Mouse (Mus musculus) hindbrain, embryonic 13.5 days (tissue): ENCODE results near the gene Ptrhd1. TPM values are rescaled to one million over a fixed set of nuclear protein-coding genes. Genes with fewer than 3 reads are reported as not detected.
A peak's percentile ranks its signal among the peaks of the same experiment; 100 is the strongest.
"Not testable (repeated sequence)": the region's sequence is repeated elsewhere in the genome, so short reads cannot be mapped to it uniquely, and the experiment has no call there.

Experiments
- ATAC-seq: fragments of 200-750 bp; cut with Nextera tagmentation; 2 replicates; pipeline ENCODE4 v1.8.0; 2017; ENCODE audit warnings: moderate TSS enrichment; ENCODE audit not compliant: low FRiP score
- H3K27ac ChIP-seq: fragments of 300-500 bp; sonication (generic); 2 replicates; pipeline ENCODE4 v1.5.1; 2015; ENCODE audit warnings: inconsistent platforms, mild to moderate bottlenecking, moderate library complexity
- H3K27me3 ChIP-seq: fragments of 300-500 bp; sonication (generic); 2 replicates; pipeline ENCODE4 v1.6.1; 2015; ENCODE audit warnings: mild to moderate bottlenecking, inconsistent platforms
- H3K36me3 ChIP-seq: fragments of 300-500 bp; sonication (generic); 2 replicates; pipeline ENCODE4 v1.6.1; 2015; ENCODE audit warnings: mild to moderate bottlenecking, inconsistent platforms
- H3K4me1 ChIP-seq: fragments of 300-500 bp; sonication (generic); replicated peaks from 2 replicates; pipeline ENCODE4 v1.6.1; 2015; ENCODE audit warnings: inconsistent platforms
- H3K4me2 ChIP-seq: fragments of 300-500 bp; sonication (generic); 2 replicates; pipeline ENCODE4 v1.6.1; 2015; ENCODE audit warnings: inconsistent platforms, mild to moderate bottlenecking, moderate library complexity
- H3K4me3 ChIP-seq: fragments of 300-500 bp; sonication (generic); 2 replicates; pipeline ENCODE4 v1.5.1; 2015; ENCODE audit warnings: mild to moderate bottlenecking, inconsistent platforms
- H3K9ac ChIP-seq: fragments of 300-500 bp; sonication (generic); 2 replicates; pipeline ENCODE4 v1.6.1; 2015; ENCODE audit warnings: mild to moderate bottlenecking, inconsistent platforms
- H3K9me3 ChIP-seq: fragments of 300-500 bp; sonication (generic); 2 replicates; pipeline ENCODE4 v1.6.1; 2016; ENCODE audit warnings: inconsistent platforms
- WGBS: fragments of 180-500 bp; shearing (Covaris S2); methylation state at CpG from one replicate; pipeline ENCODE4 v1.1.7; 2015; 5-methylcytosine and 5-hydroxymethylcytosine counted together
- polyA plus RNA-seq: library from polyadenylated mRNA; unstranded; fragments of >200 nt; fragmentation: Nextera tagmentation; extraction: Ambion mirVana; gene quantifications from 2 replicates; pipeline ENCODE4 v1.2.1, GENCODE M21; 2015

Ptrhd1 gene
- polyA plus RNA-seq, 1 experiment from 2014 or later, result 6.5 TPM

DNA sequence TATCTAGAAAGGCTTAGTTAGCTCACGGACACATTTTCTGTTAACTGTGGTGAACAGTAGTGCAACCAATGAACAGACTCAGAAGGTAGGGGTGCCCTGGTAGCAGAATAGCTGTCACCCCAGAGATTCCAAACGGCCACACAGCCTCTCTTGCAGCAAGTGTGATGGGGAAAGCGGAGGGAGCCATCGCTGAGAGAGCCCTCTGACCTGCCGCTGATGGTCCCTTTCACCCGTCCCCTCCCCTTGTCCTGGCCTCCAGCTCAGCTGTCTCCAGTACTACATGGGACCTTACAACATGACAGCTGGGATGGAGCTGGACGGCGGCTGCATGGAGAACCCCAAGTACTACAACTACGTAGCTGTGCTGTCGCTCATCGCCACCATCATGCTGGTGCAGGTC lies 27.7 kb upstream of the Ptrhd1 start:
- no peak for ATAC-seq
- peaks cover 58% of the 10 kb centered on the region for H3K36me3 ChIP-seq
- H3K4me3 ChIP-seq, result no peak overlapping the region
- no peak overlapping the region for H3K9ac ChIP-seq
- no peaks in the 10 kb centered on the region for H3K27me3 ChIP-seq
- H3K27ac ChIP-seq, result no peak overlapping the region
- no peak overlapping the region for H3K4me2 ChIP-seq
- peaks cover 1% of the 10 kb centered on the region; the same call in 1 of the 2 replicates for H3K4me1 ChIP-seq
- WGBS, result 94% methylated on average over 11 of the region's 11 CpGs
- no peaks in the 10 kb centered on the region for H3K9me3 ChIP-seq

DNA sequence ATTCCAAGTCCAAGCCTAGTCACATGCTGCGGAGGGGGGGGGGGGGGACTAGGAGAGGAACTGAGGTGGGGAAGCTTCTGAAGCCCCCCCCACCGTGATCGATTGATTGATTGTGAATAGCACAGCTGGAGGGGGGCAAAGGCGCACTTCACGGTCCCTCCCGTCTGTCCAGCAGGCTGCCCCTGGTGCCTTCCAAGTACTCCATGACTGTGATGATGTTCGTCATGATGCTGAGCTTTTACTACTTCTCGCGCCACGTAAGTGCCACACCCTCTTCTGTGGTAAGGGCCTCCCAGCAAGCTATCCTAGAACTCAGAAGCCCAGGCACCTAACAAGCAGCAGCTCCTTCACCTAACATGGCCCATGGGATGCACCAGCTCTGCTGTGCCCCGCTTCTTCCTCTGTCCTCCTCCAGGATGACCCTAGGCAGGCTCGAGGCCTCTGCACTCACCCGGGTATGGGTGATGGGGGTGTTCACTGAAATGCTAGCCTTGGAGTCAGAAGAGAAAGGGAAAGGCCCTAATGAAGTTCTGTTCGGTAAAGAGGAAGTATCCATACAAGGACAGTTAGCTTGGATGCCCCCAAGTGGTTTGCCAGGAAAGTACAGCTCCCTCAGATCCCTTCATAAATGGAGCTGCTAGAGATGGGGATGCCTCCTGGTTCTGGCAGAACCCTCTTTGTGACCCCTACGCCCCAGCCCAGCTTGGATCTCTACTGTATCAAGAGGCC lies 25.3 kb upstream of the Ptrhd1 start:
- ATAC-seq, result no peak
- WGBS, result 76% methylated on average over 15 of the region's 15 CpGs

DNA sequence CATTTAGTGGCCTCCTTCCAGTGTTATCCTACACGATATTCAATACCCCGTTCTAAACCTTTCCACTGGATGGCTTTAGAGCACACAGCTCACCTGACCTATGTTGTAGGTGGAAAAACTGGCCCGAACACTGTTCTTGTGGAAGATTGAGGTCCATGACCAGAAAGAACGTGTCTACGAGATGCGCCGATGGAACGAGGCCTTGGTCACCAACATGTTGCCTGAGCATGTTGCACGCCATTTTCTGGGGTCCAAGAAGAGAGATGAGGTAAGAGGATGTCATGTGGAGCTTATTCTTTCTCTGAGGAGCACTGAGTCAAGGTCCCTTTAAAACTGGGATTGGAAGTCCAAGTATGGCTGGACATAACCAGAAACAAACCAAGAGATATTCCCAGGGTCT lies 24.6 kb upstream of the Ptrhd1 start:
- no peaks in the 10 kb centered on the region for H3K27me3 ChIP-seq
- H3K4me3 ChIP-seq, result no peak overlapping the region
- WGBS, result 96% methylated on average over 9 of the region's 9 CpGs

More for the DNA sequence above, 25.3 kb upstream of the Ptrhd1 start:
- no peak overlapping the region for H3K4me2 ChIP-seq
- no peak overlapping the region for H3K9ac ChIP-seq
- H3K36me3 ChIP-seq, result peaks cover 70% of the 10 kb centered on the region
- no peak overlapping the region for H3K27ac ChIP-seq
- no peaks in the 10 kb centered on the region for H3K9me3 ChIP-seq
- H3K4me3 ChIP-seq, result no peak overlapping the region
- no peaks in the 10 kb centered on the region for H3K4me1 ChIP-seq
- no peaks in the 10 kb centered on the region for H3K27me3 ChIP-seq

DNA sequence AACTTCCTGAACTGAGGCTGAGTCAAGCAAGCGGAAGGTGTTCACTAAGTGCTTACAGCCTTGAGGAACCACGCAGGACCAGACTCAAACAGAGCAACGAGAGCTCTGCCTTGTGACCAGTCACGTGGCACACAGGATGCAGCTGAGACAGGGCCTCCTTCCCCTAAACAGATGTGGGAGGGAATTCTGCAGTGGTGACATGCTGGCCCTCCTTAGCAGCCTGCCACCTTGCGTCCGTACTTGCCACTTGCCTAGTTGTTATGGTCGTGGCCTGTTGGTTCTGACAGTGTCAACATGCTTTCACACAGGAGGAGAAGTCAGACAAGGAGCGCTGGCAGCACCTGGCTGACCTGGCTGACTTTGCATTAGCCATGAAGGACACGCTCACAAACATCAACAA lies 22.7 kb upstream of the Ptrhd1 start:
- no peaks in the 10 kb centered on the region for H3K27me3 ChIP-seq
- no peak for ATAC-seq
- H3K4me3 ChIP-seq, result no peak overlapping the region
- 90% methylated on average over 9 of the region's 9 CpGs for WGBS
- no peak overlapping the region for H3K9ac ChIP-seq
- no peak overlapping the region for H3K27ac ChIP-seq
- no peaks in the 10 kb centered on the region for H3K4me1 ChIP-seq
- no peaks in the 10 kb centered on the region for H3K9me3 ChIP-seq
- peaks cover 79% of the 10 kb centered on the region for H3K36me3 ChIP-seq
- H3K4me2 ChIP-seq, result no peak overlapping the region

More for the DNA sequence above, 24.6 kb upstream of the Ptrhd1 start:
- ATAC-seq, result no peak
- H3K4me2 ChIP-seq, result no peak overlapping the region
- no peaks in the 10 kb centered on the region for H3K4me1 ChIP-seq
- peaks cover 76% of the 10 kb centered on the region for H3K36me3 ChIP-seq
- no peaks in the 10 kb centered on the region for H3K9me3 ChIP-seq
- no peak overlapping the region for H3K9ac ChIP-seq
- H3K27ac ChIP-seq, result no peak overlapping the region

DNA sequence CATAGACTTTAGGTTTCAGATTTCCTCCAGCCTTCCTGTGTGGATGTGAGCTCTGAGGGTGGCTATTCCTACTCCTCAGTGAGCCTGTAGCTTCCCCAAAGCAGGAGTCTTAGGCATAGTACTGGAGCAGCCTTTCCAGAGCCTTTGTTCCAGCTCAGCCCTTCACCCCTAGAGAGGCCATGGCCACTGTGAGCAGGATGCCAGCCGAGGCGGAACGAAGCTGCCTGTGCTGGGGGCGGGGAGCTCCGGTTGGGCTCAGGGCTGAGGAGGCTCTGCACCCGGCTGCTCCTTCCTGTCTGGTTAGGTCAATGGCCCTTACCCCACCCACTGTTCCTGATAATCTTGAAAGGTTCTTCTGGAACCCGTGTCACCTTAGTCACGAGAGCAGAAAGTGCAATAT lies 20.9 kb upstream of the Ptrhd1 start:
- Histone ChIP-seq H3K9ac (no peak overlapping the region), H3K36me3 (peaks cover 82% of the 10 kb centered on the region), H3K27me3 (no peaks in the 10 kb centered on the region), H3K9me3 (no peaks in the 10 kb centered on the region), H3K27ac (no peak overlapping the region), H3K4me2 (no peak overlapping the region), H3K4me1 (no peaks in the 10 kb centered on the region), H3K4me3 (no peak overlapping the region)
- 64% methylated on average over 8 of the region's 8 CpGs for WGBS
- no peak for ATAC-seq

DNA sequence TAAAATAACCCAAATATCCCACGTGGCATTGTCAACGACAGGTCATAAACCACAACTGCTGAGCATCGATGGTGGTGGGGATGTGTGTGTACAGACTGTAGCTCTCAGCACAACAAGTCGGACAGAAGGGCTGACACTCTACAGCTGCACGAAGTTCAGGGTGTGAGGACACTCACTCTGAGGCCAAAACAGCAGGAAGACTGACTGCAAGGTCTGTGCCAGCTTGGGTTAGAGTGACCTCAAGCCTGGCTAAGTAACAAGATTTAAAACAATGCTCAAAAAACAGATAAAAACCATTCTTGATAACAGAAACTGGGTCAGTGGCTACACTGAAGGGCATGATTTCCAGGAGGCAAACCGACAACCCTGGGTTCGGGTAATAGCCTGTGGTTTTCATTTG lies 3.7 kb upstream of the Ptrhd1 start:
- Histone ChIP-seq H3K27ac (no peak overlapping the region), H3K36me3 (peaks cover 42% of the 10 kb centered on the region), H3K9ac (no peak overlapping the region), H3K4me1 (peaks cover 20% of the 10 kb centered on the region), H3K27me3 (no peaks in the 10 kb centered on the region), H3K4me3 (no peak overlapping the region), H3K9me3 (no peaks in the 10 kb centered on the region), H3K4me2 (no peak overlapping the region)
- no peak for ATAC-seq
- WGBS, result 98% methylated on average over 7 of the region's 7 CpGs

DNA sequence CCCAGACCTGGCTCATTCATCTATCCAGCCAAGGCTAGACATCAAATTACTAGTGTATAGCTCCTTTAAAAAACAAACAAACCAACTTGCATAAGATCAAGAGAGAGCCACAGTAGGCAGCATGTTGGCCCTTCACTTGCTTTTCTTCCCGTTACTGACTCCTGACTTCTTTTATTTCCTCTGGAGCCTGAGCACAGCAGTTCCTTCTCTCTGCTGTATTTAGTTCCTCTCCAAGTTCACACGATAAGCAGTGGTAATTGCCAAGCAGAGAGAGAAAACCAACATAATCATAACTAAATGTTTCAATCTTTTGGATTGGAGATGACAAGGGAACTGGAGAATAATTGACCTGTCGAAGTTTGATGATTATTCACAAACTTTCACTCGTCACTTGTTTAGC lies 1.1 kb upstream of the Ptrhd1 start:
- Histone ChIP-seq H3K4me2 (peak overlapping the region; percentile 75), H3K9ac (peak overlapping the region; percentile 8; the same call in 1 of the 2 replicates), H3K36me3 (peaks cover 23% of the 10 kb centered on the region), H3K4me1 (peaks cover 20% of the 10 kb centered on the region), H3K4me3 (peak overlapping the region; percentile 65; the same call in 1 of the 2 replicates), H3K27ac (no peak overlapping the region), H3K27me3 (no peaks in the 10 kb centered on the region), H3K9me3 (no peaks in the 10 kb centered on the region)
- WGBS, result 65% methylated on average over 4 of the region's 4 CpGs
- no peak for ATAC-seq

DNA sequence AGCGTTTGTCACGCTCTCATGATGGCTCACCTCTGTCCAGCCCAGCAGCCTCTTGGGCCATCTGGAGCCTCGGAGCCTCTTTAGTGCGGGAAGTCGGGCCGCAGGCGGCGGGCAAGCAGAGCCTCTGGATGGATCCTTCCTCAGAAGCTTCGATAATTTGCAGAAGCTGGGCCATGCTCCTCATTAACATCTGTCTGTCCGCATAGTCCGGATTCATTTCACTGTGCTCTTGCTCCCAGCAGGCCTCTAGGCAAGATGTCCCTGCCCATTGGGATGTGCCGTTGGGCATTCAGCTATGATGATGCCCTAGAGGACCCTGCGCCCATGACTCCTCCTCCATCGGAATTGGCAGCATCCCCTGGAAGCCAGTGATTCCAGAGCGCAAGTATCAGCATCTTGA lies 3.7 kb downstream of the Ptrhd1 start:
- H3K9ac ChIP-seq, result no peak overlapping the region
- WGBS, result 96% methylated on average over 15 of the region's 15 CpGs

DNA sequence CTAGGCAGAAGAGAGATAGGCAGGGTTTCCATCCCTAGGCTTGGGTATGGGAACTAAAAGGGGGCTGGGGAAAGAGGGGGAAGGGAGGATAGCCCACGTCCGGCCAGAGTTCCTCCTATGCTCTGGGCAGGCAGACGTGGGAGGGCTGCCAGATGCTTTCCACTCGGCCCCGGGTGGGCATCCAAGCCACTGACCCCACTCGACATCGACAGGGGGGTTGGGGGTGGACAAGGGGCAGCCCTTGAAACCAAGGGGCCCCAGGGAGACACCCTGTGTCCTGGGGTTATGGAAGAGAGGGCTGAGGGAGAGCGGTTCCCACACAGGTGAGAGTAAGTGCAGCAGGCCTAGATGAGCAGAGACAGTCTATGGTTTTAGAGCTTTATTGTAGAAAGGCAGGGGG lies 6.5 kb downstream of the Ptrhd1 start:
- H3K27ac ChIP-seq, H3K27me3 ChIP-seq, H3K9ac ChIP-seq, H3K4me3 ChIP-seq, ATAC-seq, H3K4me1 ChIP-seq, H3K4me2 ChIP-seq, H3K9me3 ChIP-seq: not testable (repeated sequence)
- 69% methylated on average over 8 of the region's 8 CpGs for WGBS
- H3K36me3 ChIP-seq, result peaks cover 12% of the 10 kb centered on the region

More for the DNA sequence above, 3.7 kb downstream of the Ptrhd1 start:
- Histone ChIP-seq H3K27ac (no peak overlapping the region), H3K27me3 (no peaks in the 10 kb centered on the region), H3K4me1 (peaks cover 16% of the 10 kb centered on the region), H3K36me3 (peaks cover 12% of the 10 kb centered on the region), H3K4me3 (no peak overlapping the region), H3K9me3 (no peaks in the 10 kb centered on the region), H3K4me2 (no peak overlapping the region)
- no peak for ATAC-seq

DNA sequence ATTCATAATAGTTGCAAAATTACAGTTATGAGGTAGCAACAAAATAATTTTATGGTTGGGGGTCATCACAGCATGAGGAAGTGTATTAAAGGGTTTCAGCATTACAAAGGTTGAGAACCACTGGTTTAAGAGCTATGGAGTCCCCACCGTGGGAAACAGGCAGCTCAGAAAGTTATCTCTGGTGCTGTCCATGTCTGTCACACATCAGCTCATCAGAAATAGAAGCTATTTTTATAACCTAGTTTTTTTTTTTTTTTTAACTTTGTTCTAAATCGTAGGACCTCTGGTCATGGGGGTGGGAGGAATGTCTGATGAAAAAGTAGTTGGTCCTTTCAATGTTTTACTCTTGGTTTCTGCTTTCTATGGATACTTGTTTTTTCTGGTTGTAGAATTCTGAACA lies 10.0 kb downstream of the Ptrhd1 start:
- H3K36me3 ChIP-seq, result peaks cover 8% of the 10 kb centered on the region
- no peak overlapping the region for H3K9ac ChIP-seq
- H3K27ac ChIP-seq, result no peak overlapping the region
- no peak overlapping the region for H3K4me3 ChIP-seq
- WGBS, result 84% methylated on average over 2 of the region's 2 CpGs
- H3K4me1 ChIP-seq, result no peaks in the 10 kb centered on the region
- H3K4me2 ChIP-seq, result no peak overlapping the region
- H3K9me3 ChIP-seq, result no peaks in the 10 kb centered on the region
- ATAC-seq, result no peak
- no peaks in the 10 kb centered on the region for H3K27me3 ChIP-seq

DNA sequence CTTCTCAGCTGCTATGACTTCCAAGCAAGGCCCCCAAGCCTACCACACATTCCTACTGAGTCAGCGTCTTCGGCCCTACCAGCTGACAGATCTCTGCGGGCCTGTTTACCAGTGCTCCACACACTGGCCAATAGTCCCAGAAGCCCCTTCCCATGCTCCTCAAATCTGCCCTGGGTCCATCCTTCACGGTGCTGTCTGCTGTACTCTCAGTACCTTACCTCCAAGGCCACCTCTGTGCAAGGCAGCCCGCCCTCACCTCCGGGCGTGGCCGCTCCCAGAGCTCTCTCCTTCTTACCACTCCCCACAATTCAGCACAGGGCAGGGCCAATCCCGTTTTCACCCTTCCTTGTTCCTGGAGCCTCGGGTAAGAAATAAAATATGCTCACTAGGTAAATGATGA lies 11.9 kb downstream of the Ptrhd1 start:
- H3K4me3 ChIP-seq, result no peak overlapping the region
- WGBS, result 91% methylated on average over 10 of the region's 10 CpGs
- H3K9ac ChIP-seq, result no peak overlapping the region
- ATAC-seq, result no peak
- no peak overlapping the region for H3K27ac ChIP-seq
- H3K27me3 ChIP-seq, result no peaks in the 10 kb centered on the region
- no peak overlapping the region for H3K4me2 ChIP-seq
- no peaks in the 10 kb centered on the region for H3K4me1 ChIP-seq
- no peaks in the 10 kb centered on the region for H3K9me3 ChIP-seq
- H3K36me3 ChIP-seq, result peaks cover 18% of the 10 kb centered on the region

DNA sequence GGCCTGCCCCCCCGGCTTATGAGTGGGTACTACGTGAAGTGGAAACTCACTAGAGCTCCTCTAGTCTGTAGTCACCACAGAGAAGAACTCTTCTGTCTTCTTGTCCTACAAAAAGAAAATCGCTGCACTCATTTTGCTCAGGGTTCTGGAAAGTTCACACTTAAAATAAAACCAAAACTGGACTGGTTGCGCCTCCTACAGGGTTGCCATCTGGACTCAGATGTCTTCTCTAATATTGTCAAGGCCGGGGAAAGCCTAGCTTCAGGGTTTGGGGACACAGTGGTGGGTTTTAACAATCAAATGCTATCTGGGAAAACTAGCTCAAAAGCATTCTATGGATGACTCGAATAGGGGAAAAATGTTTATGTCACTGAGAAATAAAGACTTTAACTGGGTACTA lies 16.0 kb downstream of the Ptrhd1 start:
- Histone ChIP-seq H3K9ac (no peak overlapping the region), H3K27ac (no peak overlapping the region), H3K9me3 (no peaks in the 10 kb centered on the region), H3K4me2 (no peak overlapping the region), H3K36me3 (peaks cover 47% of the 10 kb centered on the region), H3K4me1 (no peaks in the 10 kb centered on the region), H3K4me3 (no peak overlapping the region), H3K27me3 (no peaks in the 10 kb centered on the region)
- ATAC-seq, result no peak
- WGBS, result 89% methylated on average over 6 of the region's 6 CpGs
